Mouse (Mus musculus) kidney, embryonic 15.5 days (tissue): ENCODE measurements around the gene Zfp27. TPM values are rescaled to one million over a fixed set of nuclear protein-coding genes. Genes with fewer than 3 reads are reported as not detected.
A peak's percentile ranks its signal among the peaks of the same experiment; 100 is the strongest.

ENCODE experiments used
- ATAC-seq: fragments of 200-750 bp; cut with Nextera tagmentation; replicated peaks from 2 replicates; pipeline ENCODE4 v1.8.0; 2017; ENCODE audit warnings: moderate TSS enrichment; ENCODE audit not compliant: low FRiP score
- H3K27ac ChIP-seq: fragments of 300-500 bp; sonication (generic); 2 replicates; pipeline ENCODE4 v1.5.1; 2015; ENCODE audit warnings: mild to moderate bottlenecking, inconsistent platforms
- H3K27me3 ChIP-seq: fragments of 300-500 bp; sonication (generic); 2 replicates; pipeline ENCODE4 v1.6.1; 2015; ENCODE audit warnings: inconsistent platforms
- H3K36me3 ChIP-seq: fragments of 300-500 bp; sonication (generic); 2 replicates; pipeline ENCODE4 v1.6.1; 2015; ENCODE audit warnings: inconsistent platforms
- H3K4me1 ChIP-seq: fragments of 300-500 bp; sonication (generic); 2 replicates; pipeline ENCODE4 v1.6.1; 2015; ENCODE audit warnings: inconsistent platforms
- H3K4me2 ChIP-seq: fragments of 300-500 bp; sonication (generic); 2 replicates; pipeline ENCODE4 v1.6.1; 2015; ENCODE audit warnings: moderate library complexity, mild to moderate bottlenecking, inconsistent platforms
- H3K4me3 ChIP-seq: fragments of 300-500 bp; sonication (generic); replicated peaks from 2 replicates; pipeline ENCODE4 v1.5.1; 2015; ENCODE audit warnings: mild to moderate bottlenecking, inconsistent platforms
- H3K9ac ChIP-seq: fragments of 300-500 bp; sonication (generic); 2 replicates; pipeline ENCODE4 v1.6.1; 2015; ENCODE audit warnings: mild to moderate bottlenecking, inconsistent platforms
- H3K9me3 ChIP-seq: fragments of 300-500 bp; sonication (generic); replicated peaks from 2 replicates; pipeline ENCODE4 v1.6.1; 2016; ENCODE audit warnings: inconsistent platforms
- WGBS: fragments of 180-500 bp; shearing (Covaris S2); methylation state at CpG from one replicate; pipeline ENCODE4 v1.1.7; 2015; ENCODE audit warnings: mixed read lengths; 5-methylcytosine and 5-hydroxymethylcytosine counted together
- polyA plus RNA-seq: library from polyadenylated mRNA; unstranded; fragments of >200 nt; fragmentation: Nextera tagmentation; extraction: Ambion mirVana; gene quantifications from 2 replicates; pipeline ENCODE4 v1.2.1, GENCODE M21; 2015

Gene Zfp27
- polyA plus RNA-seq: 9.5 and 10.8 TPM in 2 replicates

- Histone ChIP-seq H3K36me3 (peaks cover 30% of the 10 kb centered on the region), H3K9ac (peak within 1 kb of the TSS; percentile 67), H3K4me2 (peak within 1 kb of the TSS; percentile 78), H3K27ac (peak within 1 kb of the TSS; percentile 99), H3K27me3 (no peaks in the 10 kb centered on the region), H3K4me1 (peaks cover 25% of the 10 kb centered on the region), H3K9me3 (no peaks in the 10 kb centered on the region), H3K4me3 (peak within 1 kb of the TSS; percentile 64)
- peak; percentile 81 for ATAC-seq
- under 1% methylated on average over 22 of the region's 22 CpGs for WGBS
Observed at GRCm38 (mm10) chr7:29905966-29906681, at the start of gene Zfp27. TSS of gene Zfp27 (minus strand) at chr7:29906572.

- Histone ChIP-seq H3K4me1 (peaks cover 7% of the 10 kb centered on the region), H3K9me3 (no peaks in the 10 kb centered on the region), H3K4me3 (peak overlapping the region; percentile 83; the same call in 1 of the 2 replicates), H3K4me2 (peak overlapping the region; percentile 64), H3K27ac (peak overlapping the region; percentile 96; the same call in 1 of the 2 replicates), H3K36me3 (peaks cover 12% of the 10 kb centered on the region; the same call in 1 of the 2 replicates), H3K9ac (no peak overlapping the region), H3K27me3 (no peaks in the 10 kb centered on the region)
- ATAC-seq: no peak
- WGBS: 30% methylated on average over 4 of the region's 4 CpGs
Observed at GRCm38 (mm10) chr7:29954731-29955130, 48.4 kb upstream of the Zfp27 start.

GRCm38 (mm10) chr7:29953513-29954401, 47.4 kb upstream of the Zfp27 start, which contains the start of gene Zfp74:
TSS of gene Zfp74 (minus strand) at chr7:29954089.
- peaks cover 7% of the 10 kb centered on the region for H3K4me1 ChIP-seq
- WGBS: under 1% methylated on average over 52 of the region's 52 CpGs
- peak within 1 kb of the TSS; percentile 83 for H3K4me3 ChIP-seq
- no peaks in the 10 kb centered on the region for H3K27me3 ChIP-seq
- peak within 1 kb of the TSS; percentile 89 for H3K9ac ChIP-seq
- H3K9me3 ChIP-seq: no peaks in the 10 kb centered on the region
- peak within 1 kb of the TSS; percentile 64 for H3K4me2 ChIP-seq
- peak within 1 kb of the TSS; percentile 96 for H3K27ac ChIP-seq
- peaks cover 20% of the 10 kb centered on the region for H3K36me3 ChIP-seq
- ATAC-seq: peak; percentile 93

GRCm38 (mm10) chr7:29953086-29953485, 46.7 kb upstream of the Zfp27 start:
- Histone ChIP-seq H3K27me3 (no peaks in the 10 kb centered on the region), H3K4me3 (peak overlapping the region; percentile 83), H3K4me2 (peak overlapping the region; percentile 64), H3K36me3 (peaks cover 25% of the 10 kb centered on the region), H3K9ac (peak overlapping the region; percentile 89), H3K9me3 (no peaks in the 10 kb centered on the region), H3K4me1 (peaks cover 7% of the 10 kb centered on the region), H3K27ac (peak overlapping the region; percentile 96)
- 38% methylated on average over 10 of the region's 10 CpGs for WGBS
- ATAC-seq: no peak

GRCm38 (mm10) chr7:29944201-29944600, 37.8 kb upstream of the Zfp27 start:
- Histone ChIP-seq H3K9ac (no peak overlapping the region), H3K4me1 (no peaks in the 10 kb centered on the region), H3K36me3 (peaks cover 51% of the 10 kb centered on the region), H3K4me3 (no peak overlapping the region), H3K9me3 (no peaks in the 10 kb centered on the region), H3K27ac (no peak overlapping the region), H3K4me2 (no peak overlapping the region), H3K27me3 (no peaks in the 10 kb centered on the region)
- no peak for ATAC-seq
- 77% methylated on average over 2 of the region's 2 CpGs for WGBS

GRCm38 (mm10) chr7:29943720-29944119, 37.3 kb upstream of the Zfp27 start:
- no peak for ATAC-seq
- no peaks in the 10 kb centered on the region for H3K4me1 ChIP-seq
- 80% methylated on average over 2 of the region's 2 CpGs for WGBS

GRCm38 (mm10) chr7:29942740-29943139, 36.4 kb upstream of the Zfp27 start:
- Histone ChIP-seq H3K9me3 (no peaks in the 10 kb centered on the region), H3K4me3 (no peak overlapping the region), H3K36me3 (peaks cover 44% of the 10 kb centered on the region), H3K9ac (no peak overlapping the region), H3K4me1 (no peaks in the 10 kb centered on the region), H3K27me3 (no peaks in the 10 kb centered on the region), H3K4me2 (no peak overlapping the region), H3K27ac (no peak overlapping the region)
- ATAC-seq: no peak
- WGBS: 57% methylated on average over 2 of the region's 2 CpGs

More at GRCm38 (mm10) chr7:29943720-29944119, 37.3 kb upstream of the Zfp27 start:
- Histone ChIP-seq H3K4me2 (no peak overlapping the region), H3K27ac (no peak overlapping the region), H3K9ac (no peak overlapping the region), H3K36me3 (peaks cover 48% of the 10 kb centered on the region), H3K9me3 (no peaks in the 10 kb centered on the region), H3K4me3 (no peak overlapping the region), H3K27me3 (no peaks in the 10 kb centered on the region)

GRCm38 (mm10) chr7:29941027-29941426, 34.7 kb upstream of the Zfp27 start:
- WGBS: 92% methylated on average over 11 of the region's 11 CpGs
- Histone ChIP-seq H3K36me3 (peaks cover 56% of the 10 kb centered on the region), H3K9me3 (no peaks in the 10 kb centered on the region), H3K27me3 (no peaks in the 10 kb centered on the region), H3K4me3 (no peak overlapping the region), H3K9ac (no peak overlapping the region), H3K4me1 (no peaks in the 10 kb centered on the region), H3K4me2 (no peak overlapping the region), H3K27ac (no peak overlapping the region)
- ATAC-seq: no peak

- H3K4me3 ChIP-seq: no peak overlapping the region
Observed at GRCm38 (mm10) chr7:29938856-29939255, 32.5 kb upstream of the Zfp27 start.

GRCm38 (mm10) chr7:29922780-29923179, 16.4 kb upstream of the Zfp27 start:
- no peak overlapping the region for H3K4me2 ChIP-seq
- no peak overlapping the region for H3K4me3 ChIP-seq
- no peaks in the 10 kb centered on the region for H3K4me1 ChIP-seq
- H3K9me3 ChIP-seq: no peaks in the 10 kb centered on the region
- no peak overlapping the region for H3K27ac ChIP-seq
- 21% methylated on average over 2 of the region's 2 CpGs for whole genome bisulfite sequencing
- peak; percentile 66; the same call in 1 of the 2 replicates for ATAC-seq
- H3K27me3 ChIP-seq: no peaks in the 10 kb centered on the region
- no peaks in the 10 kb centered on the region for H3K36me3 ChIP-seq
- H3K9ac ChIP-seq: no peak overlapping the region

More at GRCm38 (mm10) chr7:29938856-29939255, 32.5 kb upstream of the Zfp27 start:
- Histone ChIP-seq H3K27me3 (no peaks in the 10 kb centered on the region), H3K9ac (no peak overlapping the region), H3K4me2 (no peak overlapping the region), H3K4me1 (no peaks in the 10 kb centered on the region), H3K27ac (no peak overlapping the region), H3K9me3 (no peaks in the 10 kb centered on the region), H3K36me3 (peaks cover 72% of the 10 kb centered on the region)
- WGBS: 88% methylated on average over 6 of the region's 6 CpGs
- ATAC-seq: no peak

GRCm38 (mm10) chr7:29921439-29922093, 15.2 kb upstream of the Zfp27 start:
- H3K9me3 ChIP-seq: no peaks in the 10 kb centered on the region
- ATAC-seq: no peak
- no peaks in the 10 kb centered on the region for H3K4me1 ChIP-seq
- H3K27me3 ChIP-seq: no peaks in the 10 kb centered on the region
- no peak overlapping the region for H3K4me2 ChIP-seq
- no peak overlapping the region for H3K9ac ChIP-seq
- peaks cover 7% of the 10 kb centered on the region for H3K36me3 ChIP-seq
- 87% methylated on average over 6 of the region's 6 CpGs for WGBS
- H3K27ac ChIP-seq: no peak overlapping the region
- no peak overlapping the region for H3K4me3 ChIP-seq
